Mouse (Mus musculus): ENCODE results near the gene Peli1. TPM values are rescaled to one million over a fixed set of nuclear protein-coding genes. Genes with fewer than 3 reads are reported as not detected.
A peak's percentile ranks its signal among the peaks of the same experiment; 100 is the strongest.
"Not testable (repeated sequence)": the region's sequence is repeated elsewhere in the genome, so short reads cannot be mapped to it uniquely, and the experiment has no call there.

The Peli1 gene
- polyA plus RNA-seq, 1 experiment = 15.1 TPM

- 87% methylated on average over 1 of the region's 1 CpGs for WGBS
- DNase-seq (ENCODE audit: low read depth, low spot score) = no peak
These were observed 48.4 kb downstream of the Peli1 start for GRCm38 (mm10) chr11:21139453-21139852.

- WGBS = 86% methylated on average over 7 of the region's 7 CpGs
- no peak for DNase-seq (ENCODE audit: low read depth, low spot score)
These were observed 50.2 kb downstream of the Peli1 start for GRCm38 (mm10) chr11:21141242-21141641.

GRCm38 (mm10) chr11:21141755-21142154, 50.7 kb downstream of the Peli1 start:
- 91% methylated on average over 4 of the region's 4 CpGs for WGBS

GRCm38 (mm10) chr11:21149476-21149875, 58.4 kb downstream of the Peli1 start:
- WGBS = 79% methylated on average over 4 of the region's 4 CpGs
- DNase-seq (ENCODE audit: low read depth, low spot score) = no peak

More at GRCm38 (mm10) chr11:21141755-21142154, 50.7 kb downstream of the Peli1 start:
- no peak for DNase-seq (ENCODE audit: low read depth, low spot score)

- DNase-seq (ENCODE audit: low read depth, low spot score) = no peak
- 92% methylated on average over 5 of the region's 5 CpGs for WGBS
These were observed 59.2 kb downstream of the Peli1 start for GRCm38 (mm10) chr11:21150316-21150715.

- WGBS = 90% methylated on average over 1 of the region's 1 CpGs
- DNase-seq (ENCODE audit: low read depth, low spot score) = no peak
These were observed 60.6 kb downstream of the Peli1 start for GRCm38 (mm10) chr11:21151672-21152071.

- DNase-seq (ENCODE audit: low read depth, low spot score) = no peak
- WGBS = 86% methylated on average over 4 of the region's 4 CpGs
These were observed 62.0 kb downstream of the Peli1 start for GRCm38 (mm10) chr11:21153111-21153510.

- DNase-seq (ENCODE audit: low read depth, low spot score) = no peak
- WGBS = 73% methylated on average over 4 of the region's 4 CpGs
These were observed 66.5 kb downstream of the Peli1 start for GRCm38 (mm10) chr11:21157595-21157994.

GRCm38 (mm10) chr11:21162093-21162492, 71.0 kb downstream of the Peli1 start:
- WGBS = 86% methylated on average over 5 of the region's 5 CpGs
- no peak for DNase-seq (ENCODE audit: low read depth, low spot score)

- no peak for DNase-seq (ENCODE audit: low read depth, low spot score)
- WGBS = 38% methylated on average over 7 of the region's 7 CpGs
These were observed 72.1 kb downstream of the Peli1 start for GRCm38 (mm10) chr11:21163143-21163542.

GRCm38 (mm10) chr11:21163673-21164072, 72.6 kb downstream of the Peli1 start:
- no peak for DNase-seq (ENCODE audit: low read depth, low spot score)
- WGBS = 10% methylated on average over 5 of the region's 5 CpGs

GRCm38 (mm10) chr11:21164312-21164993, 73.4 kb downstream of the Peli1 start:
- 71% methylated on average over 8 of the region's 8 CpGs for WGBS
- DNase-seq (ENCODE audit: low read depth, low spot score) = no peak

- DNase-seq (ENCODE audit: low read depth, low spot score) = peak; percentile 35
- 42% methylated on average over 4 of the region's 4 CpGs for whole genome bisulfite sequencing
These were observed 74.0 kb downstream of the Peli1 start for GRCm38 (mm10) chr11:21164994-21165560.

- WGBS = 91% methylated on average over 2 of the region's 2 CpGs
These were observed 75.5 kb downstream of the Peli1 start for GRCm38 (mm10) chr11:21166495-21167096.

GRCm38 (mm10) chr11:21168828-21169607, 77.9 kb downstream of the Peli1 start:
- no peak for DNase-seq (ENCODE audit: low read depth, low spot score)
- 94% methylated on average over 6 of the region's 6 CpGs for WGBS

More at GRCm38 (mm10) chr11:21166495-21167096, 75.5 kb downstream of the Peli1 start:
- DNase-seq (ENCODE audit: low read depth, low spot score) = no peak

GRCm38 (mm10) chr11:21169608-21169860, 78.4 kb downstream of the Peli1 start:
- not testable (repeated sequence) for DNase-seq (ENCODE audit: low read depth, low spot score)
- 100% methylated on average over 1 of the region's 1 CpGs for WGBS

GRCm38 (mm10) chr11:21172281-21172680, 81.2 kb downstream of the Peli1 start:
- 91% methylated on average over 3 of the region's 3 CpGs for WGBS
- DNase-seq (ENCODE audit: low read depth, low spot score) = no peak

- 93% methylated on average over 6 of the region's 6 CpGs for WGBS
- DNase-seq (ENCODE audit: low read depth, low spot score) = no peak
These were observed 82.8 kb downstream of the Peli1 start for GRCm38 (mm10) chr11:21173926-21174325.

- DNase-seq (ENCODE audit: low read depth, low spot score) = no peak
- 47% methylated on average over 5 of the region's 5 CpGs for WGBS
These were observed 83.3 kb downstream of the Peli1 start for GRCm38 (mm10) chr11:21174396-21174795.

- 86% methylated on average over 7 of the region's 7 CpGs for WGBS
- no peak for DNase-seq (ENCODE audit: low read depth, low spot score)
These were observed 84.0 kb downstream of the Peli1 start for GRCm38 (mm10) chr11:21175063-21175462.

- no peak for DNase-seq (ENCODE audit: low read depth, low spot score)
These were observed 85.4 kb downstream of the Peli1 start for GRCm38 (mm10) chr11:21176491-21176890.
